Mouse (Mus musculus) lung, embryonic 15.5 days (tissue): ENCODE results near the gene Rreb1. TPM values are rescaled to one million over a fixed set of nuclear protein-coding genes. Genes with fewer than 3 reads are reported as not detected.
"Not testable (repeated sequence)": the region's sequence is repeated elsewhere in the genome, so short reads cannot be mapped to it uniquely, and the experiment has no call there.

ENCODE experiments used
- ATAC-seq: fragments of 200-750 bp; cut with Nextera tagmentation; 2 replicates; pipeline ENCODE4 v1.8.0; 2017; ENCODE audit warnings: moderate number of reproducible peaks, borderline replicate concordance; ENCODE audit not compliant: low FRiP score, low TSS enrichment; ENCODE audit errors: extremely low read depth
- H3K27ac ChIP-seq: fragments of 300-500 bp; sonication (generic); 2 replicates; pipeline ENCODE4 v1.5.1; 2015; ENCODE audit warnings: moderate library complexity, mild to moderate bottlenecking, inconsistent platforms
- H3K27me3 ChIP-seq: fragments of 300-500 bp; sonication (generic); 2 replicates; pipeline ENCODE4 v1.6.1; 2015; ENCODE audit warnings: inconsistent platforms
- H3K36me3 ChIP-seq: fragments of 300-500 bp; sonication (generic); 2 replicates; pipeline ENCODE4 v1.6.1; 2015; ENCODE audit warnings: inconsistent platforms
- H3K4me1 ChIP-seq: fragments of 300-500 bp; sonication (generic); 2 replicates; pipeline ENCODE4 v1.6.1; 2015; ENCODE audit warnings: inconsistent platforms
- H3K4me2 ChIP-seq: fragments of 300-500 bp; sonication (generic); 2 replicates; pipeline ENCODE4 v1.6.1; 2015; ENCODE audit warnings: inconsistent platforms, mild to moderate bottlenecking, moderate library complexity
- H3K4me3 ChIP-seq: fragments of 300-500 bp; sonication (generic); 2 replicates; pipeline ENCODE4 v1.5.1; 2015; ENCODE audit warnings: mild to moderate bottlenecking, inconsistent platforms
- H3K9ac ChIP-seq: fragments of 300-500 bp; sonication (generic); 2 replicates; pipeline ENCODE4 v1.6.1; 2015; ENCODE audit warnings: inconsistent platforms
- H3K9me3 ChIP-seq: fragments of 300-500 bp; sonication (generic); 2 replicates; pipeline ENCODE4 v1.6.1; 2016; ENCODE audit warnings: inconsistent platforms
- WGBS: fragments of 180-500 bp; shearing (Covaris S2); methylation state at CpG from one replicate; pipeline ENCODE4 v1.1.7; 2015; 5-methylcytosine and 5-hydroxymethylcytosine counted together
- polyA plus RNA-seq: library from polyadenylated mRNA; unstranded; fragments of >200 nt; fragmentation: Nextera tagmentation; extraction: Ambion mirVana; gene quantifications from 2 replicates; pipeline ENCODE4 v1.2.1, GENCODE M21; 2015

Gene Rreb1
- polyA plus RNA-seq, 1 experiment from 2014 or later = 17.9 TPM

GRCm38 (mm10) chr13:37830874-37831311, 52.7 kb downstream of the Rreb1 start:
- Histone ChIP-seq H3K4me3 (no peak overlapping the region), H3K4me2 (no peak overlapping the region), H3K36me3 (no peaks in the 10 kb centered on the region), H3K27ac (peak overlapping the region; percentile 73), H3K9me3 (no peaks in the 10 kb centered on the region), H3K27me3 (no peaks in the 10 kb centered on the region), H3K4me1 (peaks cover 59% of the 10 kb centered on the region), H3K9ac (no peak overlapping the region)
- no peak for ATAC-seq
- 43% methylated on average over 4 of the region's 4 CpGs for WGBS

- 0 out of 2 replicates have a peak overlapping the region, but pooled peaks have one; percentile 1 for H3K27ac ChIP-seq
- H3K36me3 ChIP-seq = no peaks in the 10 kb centered on the region
- no peak overlapping the region for H3K9ac ChIP-seq
- H3K9me3 ChIP-seq = no peaks in the 10 kb centered on the region
- no peak for ATAC-seq
- WGBS = 44% methylated on average over 5 of the region's 5 CpGs
- no peak overlapping the region for H3K4me2 ChIP-seq
- H3K4me1 ChIP-seq = peaks cover 65% of the 10 kb centered on the region
- H3K27me3 ChIP-seq = no peaks in the 10 kb centered on the region
- no peak overlapping the region for H3K4me3 ChIP-seq
These were observed 54.3 kb downstream of the Rreb1 start for GRCm38 (mm10) chr13:37832481-37832880.

- Histone ChIP-seq H3K27me3 (no peaks in the 10 kb centered on the region), H3K9ac (no peak overlapping the region), H3K9me3 (no peaks in the 10 kb centered on the region), H3K4me3 (no peak overlapping the region), H3K36me3 (no peaks in the 10 kb centered on the region), H3K27ac (peak overlapping the region; percentile 1; the same call in 1 of the 2 replicates), H3K4me1 (peaks cover 58% of the 10 kb centered on the region), H3K4me2 (no peak overlapping the region)
- ATAC-seq = no peak
- WGBS = 72% methylated on average over 8 of the region's 8 CpGs
These were observed 55.3 kb downstream of the Rreb1 start for GRCm38 (mm10) chr13:37833500-37833899.

- Histone ChIP-seq H3K36me3 (no peaks in the 10 kb centered on the region), H3K27me3 (no peaks in the 10 kb centered on the region), H3K4me1 (peaks cover 47% of the 10 kb centered on the region), H3K9ac (no peak overlapping the region), H3K4me2 (no peak overlapping the region), H3K27ac (no peak overlapping the region), H3K4me3 (no peak overlapping the region), H3K9me3 (no peaks in the 10 kb centered on the region)
- ATAC-seq = no peak
- WGBS = 95% methylated on average over 1 of the region's 1 CpGs
These were observed 57.1 kb downstream of the Rreb1 start for GRCm38 (mm10) chr13:37835296-37835695.

GRCm38 (mm10) chr13:37835811-37836210, 57.6 kb downstream of the Rreb1 start:
- not testable (repeated sequence) for H3K4me3 ChIP-seq, H3K36me3 ChIP-seq, ATAC-seq, H3K27ac ChIP-seq, H3K4me2 ChIP-seq, H3K9ac ChIP-seq, H3K9me3 ChIP-seq, H3K27me3 ChIP-seq
- peaks cover 42% of the 10 kb centered on the region for H3K4me1 ChIP-seq
- WGBS = 76% methylated on average over 9 of the region's 9 CpGs

GRCm38 (mm10) chr13:37837372-37837771, 59.2 kb downstream of the Rreb1 start:
- Histone ChIP-seq H3K9me3 (no peaks in the 10 kb centered on the region), H3K4me3 (no peak overlapping the region), H3K36me3 (no peaks in the 10 kb centered on the region), H3K4me2 (no peak overlapping the region), H3K27ac (no peak overlapping the region), H3K9ac (no peak overlapping the region), H3K27me3 (no peaks in the 10 kb centered on the region), H3K4me1 (peaks cover 28% of the 10 kb centered on the region)
- no peak for ATAC-seq
- 63% methylated on average over 3 of the region's 3 CpGs for WGBS

GRCm38 (mm10) chr13:37838260-37839183, 60.3 kb downstream of the Rreb1 start:
- Histone ChIP-seq H3K4me2 (no peak overlapping the region), H3K4me1 (peaks cover 25% of the 10 kb centered on the region), H3K36me3 (no peaks in the 10 kb centered on the region), H3K9me3 (no peaks in the 10 kb centered on the region), H3K27ac (no peak overlapping the region), H3K27me3 (no peaks in the 10 kb centered on the region), H3K9ac (no peak overlapping the region), H3K4me3 (no peak overlapping the region)
- WGBS = 85% methylated on average over 18 of the region's 18 CpGs
- ATAC-seq = no peak

GRCm38 (mm10) chr13:37843241-37843640, 65.0 kb downstream of the Rreb1 start:
- Histone ChIP-seq H3K27ac (no peak overlapping the region), H3K4me1 (peaks cover 30% of the 10 kb centered on the region), H3K4me2 (no peak overlapping the region), H3K36me3 (no peaks in the 10 kb centered on the region), H3K9me3 (no peaks in the 10 kb centered on the region), H3K27me3 (no peaks in the 10 kb centered on the region), H3K4me3 (no peak overlapping the region), H3K9ac (no peak overlapping the region)
- ATAC-seq = no peak
- WGBS = 64% methylated on average over 7 of the region's 7 CpGs

- Histone ChIP-seq H3K27ac (no peak overlapping the region), H3K36me3 (no peaks in the 10 kb centered on the region), H3K4me1 (peaks cover 30% of the 10 kb centered on the region), H3K27me3 (no peaks in the 10 kb centered on the region), H3K9ac (no peak overlapping the region), H3K9me3 (no peaks in the 10 kb centered on the region), H3K4me3 (no peak overlapping the region), H3K4me2 (no peak overlapping the region)
- ATAC-seq = no peak
- WGBS = 70% methylated on average over 10 of the region's 10 CpGs
These were observed 65.6 kb downstream of the Rreb1 start for GRCm38 (mm10) chr13:37843844-37844243.

GRCm38 (mm10) chr13:37845156-37845555, 67.0 kb downstream of the Rreb1 start:
- Histone ChIP-seq H3K36me3 (no peaks in the 10 kb centered on the region), H3K27ac (no peak overlapping the region), H3K9ac (no peak overlapping the region), H3K4me1 (peaks cover 30% of the 10 kb centered on the region), H3K27me3 (no peaks in the 10 kb centered on the region), H3K4me3 (no peak overlapping the region), H3K9me3 (no peaks in the 10 kb centered on the region), H3K4me2 (no peak overlapping the region)
- ATAC-seq = no peak
- 69% methylated on average over 3 of the region's 3 CpGs for WGBS

- Histone ChIP-seq H3K4me3 (no peak overlapping the region), H3K27me3 (no peaks in the 10 kb centered on the region), H3K4me2 (no peak overlapping the region), H3K9me3 (no peaks in the 10 kb centered on the region), H3K9ac (no peak overlapping the region), H3K27ac (no peak overlapping the region), H3K4me1 (peaks cover 30% of the 10 kb centered on the region), H3K36me3 (no peaks in the 10 kb centered on the region)
- ATAC-seq = no peak
- 65% methylated on average over 7 of the region's 7 CpGs for WGBS
These were observed 67.4 kb downstream of the Rreb1 start for GRCm38 (mm10) chr13:37845641-37846040.

- H3K4me3 ChIP-seq = no peak overlapping the region
- H3K9ac ChIP-seq = no peak overlapping the region
- no peak for ATAC-seq
- 72% methylated on average over 11 of the region's 11 CpGs for WGBS
- H3K4me1 ChIP-seq = peaks cover 30% of the 10 kb centered on the region
- H3K27ac ChIP-seq = no peak overlapping the region
- H3K36me3 ChIP-seq = no peaks in the 10 kb centered on the region
- no peak overlapping the region for H3K4me2 ChIP-seq
- no peaks in the 10 kb centered on the region for H3K9me3 ChIP-seq
- no peaks in the 10 kb centered on the region for H3K27me3 ChIP-seq
These were observed 68.3 kb downstream of the Rreb1 start for GRCm38 (mm10) chr13:37846507-37846906.
